Mouse (Mus musculus): ENCODE data around the gene Smim22. TPM values are rescaled to one million over a fixed set of nuclear protein-coding genes. Genes with fewer than 3 reads are reported as not detected.

The Smim22 gene
- total and polyA plus RNA-seq, 3 experiments, result not detected

DNA sequence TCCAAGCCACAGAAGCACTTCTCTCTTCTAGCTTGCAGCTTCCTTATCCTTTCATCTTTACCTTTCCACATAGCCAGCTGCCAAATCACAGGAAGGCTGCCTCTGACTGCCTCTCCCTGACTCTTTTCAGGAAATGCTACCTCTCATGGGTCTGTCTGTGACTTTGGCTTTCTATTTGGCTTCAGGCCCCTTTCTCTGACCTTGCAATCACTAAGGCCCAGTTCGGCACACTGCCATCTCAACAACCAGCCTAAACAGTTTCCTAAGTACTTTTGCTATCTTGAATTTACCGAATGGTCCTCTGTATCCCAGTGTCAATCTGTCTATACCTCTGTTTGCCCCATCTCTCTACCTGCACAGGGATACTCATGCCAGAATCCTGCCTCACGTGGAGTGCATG is 28.5 kb downstream of the Smim22 start:
- Histone ChIP-seq H3K27ac (ENCODE audit: control insufficient read depth, low read depth, low read length) (no peak overlapping the region), H3K9me3 (replicated peaks; ENCODE audit: insufficient read depth, low read length) (no peaks in the 10 kb centered on the region), H3K9ac (ENCODE audit: control insufficient read depth, low read depth, low read length, poor library complexity, severe bottlenecking) (no peak overlapping the region), H3K4me3 (ENCODE audit: control insufficient read depth in 1 of 2, insufficient read depth in 1 of 2, low read depth in 2 of 2, low read length in 2 of 2) (no peak overlapping the region), H3K36me3 (ENCODE audit: control insufficient read depth in 1 of 2, insufficient read depth in 2 of 2, low read length in 2 of 2) (peaks cover 10 to 50% of the 10 kb centered on the region in 2 experiments), H3K4me1 (ENCODE audit: control insufficient read depth in 1 of 2, insufficient read depth in 2 of 2, low read length in 2 of 2) (peaks cover 3 to 9% of the 10 kb centered on the region in 2 experiments), H3K27me3 (ENCODE audit: control insufficient read depth in 1 of 2, insufficient read depth in 2 of 2, low read length in 2 of 2) (no peaks in the 10 kb centered on the region), H3K79me2 (ENCODE audit: control insufficient read depth, insufficient read depth, low read length, poor library complexity) (no peaks in the 10 kb centered on the region)
- DNase-seq (ENCODE audit: low read depth, low spot score), result no peak
- TF ChIP-seq CHD1 (IDR thresholded peaks at IDR 0.05; ENCODE audit: low read depth, low read length) (no peak), EP300 (IDR thresholded peaks at IDR 0.05; ENCODE audit: low read depth in 1 of 2, low read length in 2 of 2) (no peak), POLR2AphosphoS2 (IDR thresholded peaks at IDR 0.05; ENCODE audit: low read length) (no peak), POLR2A (IDR thresholded peaks at IDR 0.05; ENCODE audit: control insufficient read depth in 1 of 2, insufficient read depth in 1 of 2, low read depth in 1 of 2, low read length in 2 of 2, poor library complexity in 1 of 2) (no peak), TAL1 (IDR thresholded peaks at IDR 0.05; ENCODE audit: low read length) (no peak), RAD21 (IDR thresholded peaks at IDR 0.05; ENCODE audit: low read depth, low read length) (no peak), BHLHE40 (IDR thresholded peaks at IDR 0.05; ENCODE audit: borderline replicate concordance, low read depth, low read length) (no peak), CTCF (IDR thresholded peaks at IDR 0.05 in 2 of 3, conservative IDR thresholded peaks at IDR 0.05 in 1 of 3; ENCODE audit: control insufficient read depth in 1 of 3, insufficient read depth in 1 of 3, low read depth in 2 of 3, low read length in 3 of 3, poor library complexity in 1 of 3, severe bottlenecking in 1 of 3) (no peak), E2F4 (IDR thresholded peaks at IDR 0.05; ENCODE audit: borderline replicate concordance, low read depth, low read length) (no peak), GATA1 (IDR thresholded peaks at IDR 0.05; ENCODE audit: low read depth, low read length) (no peak)

DNA sequence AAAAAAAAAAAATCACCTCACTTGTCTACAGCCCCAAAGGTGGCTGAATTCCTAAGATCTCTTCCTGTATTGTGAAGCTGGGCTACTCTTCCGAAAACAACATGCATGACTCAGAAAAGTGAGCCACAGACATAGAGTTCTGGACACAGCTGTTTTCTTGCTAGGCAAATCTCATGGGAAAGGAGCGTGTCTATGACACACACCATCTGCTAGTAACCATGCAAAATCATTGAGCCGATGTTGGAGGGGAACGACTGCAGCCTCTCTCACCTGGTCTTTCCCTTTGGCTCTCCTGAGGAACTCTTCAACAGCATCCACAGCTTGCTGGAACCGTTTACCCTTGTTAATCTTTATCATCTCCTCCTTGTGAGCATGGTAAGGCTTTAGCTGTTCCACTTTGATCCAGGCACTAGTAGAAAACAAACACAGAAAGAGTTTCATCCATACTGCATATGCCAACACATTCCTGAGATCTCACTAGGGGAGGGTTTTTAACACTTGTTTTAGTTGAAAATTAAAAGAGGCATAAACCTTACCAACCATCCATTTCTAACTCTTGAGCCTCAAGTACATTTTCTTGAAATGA is 29.7 kb downstream of the Smim22 start:
- Histone ChIP-seq H3K27ac (ENCODE audit: control insufficient read depth, low read depth, low read length) (no peak overlapping the region), H3K27me3 (ENCODE audit: control insufficient read depth in 1 of 2, insufficient read depth in 2 of 2, low read length in 2 of 2) (no peaks in the 10 kb centered on the region), H3K36me3 (ENCODE audit: control insufficient read depth in 1 of 2, insufficient read depth in 2 of 2, low read length in 2 of 2) (peaks cover 10 to 47% of the 10 kb centered on the region in 2 experiments), H3K4me1 (ENCODE audit: control insufficient read depth in 1 of 2, insufficient read depth in 2 of 2, low read length in 2 of 2) (peaks cover 3 to 9% of the 10 kb centered on the region in 2 experiments), H3K4me3 (ENCODE audit: control insufficient read depth in 1 of 2, insufficient read depth in 1 of 2, low read depth in 2 of 2, low read length in 2 of 2) (no peak overlapping the region), H3K79me2 (ENCODE audit: control insufficient read depth, insufficient read depth, low read length, poor library complexity) (no peaks in the 10 kb centered on the region), H3K9ac (ENCODE audit: control insufficient read depth, low read depth, low read length, poor library complexity, severe bottlenecking) (no peak overlapping the region), H3K9me3 (replicated peaks; ENCODE audit: insufficient read depth, low read length) (no peaks in the 10 kb centered on the region)
- TF ChIP-seq MEF2A (IDR thresholded peaks at IDR 0.05; ENCODE audit: extremely low read depth, insufficient replicate concordance, low read depth, low read length, poor library complexity, severe bottlenecking) (no peak), MXI1 (IDR thresholded peaks at IDR 0.05; ENCODE audit: low read depth, low read length) (no peak), MYB (IDR thresholded peaks at IDR 0.05; ENCODE audit: low read depth, low read length) (no peak), GATA1 (IDR thresholded peaks at IDR 0.05; ENCODE audit: low read depth, low read length) (no peak), ETS1 (IDR thresholded peaks at IDR 0.05; ENCODE audit: low read depth, low read length) (no peak), MAFK (IDR thresholded peaks at IDR 0.05; ENCODE audit: borderline replicate concordance, low read depth, low read length) (no peak), ZKSCAN1 (IDR thresholded peaks at IDR 0.05; ENCODE audit: low read depth, low read length) (no peak), MAZ (IDR thresholded peaks at IDR 0.05; ENCODE audit: low read depth, low read length) (no peak), E2F4 (IDR thresholded peaks at IDR 0.05; ENCODE audit: borderline replicate concordance, low read depth, low read length) (no peak), SIN3A (IDR thresholded peaks at IDR 0.05; ENCODE audit: low read length) (no peak), NRF1 (IDR thresholded peaks at IDR 0.05; ENCODE audit: insufficient read depth, low read depth, low read length, poor library complexity, severe bottlenecking) (no peak), ELF1 (IDR thresholded peaks at IDR 0.05; ENCODE audit: low read depth, low read length) (no peak), MYC (IDR thresholded peaks at IDR 0.05; ENCODE audit: low read depth, low read length) (no peak), CHD1 (IDR thresholded peaks at IDR 0.05; ENCODE audit: low read depth, low read length) (no peak), POLR2AphosphoS5 (IDR thresholded peaks at IDR 0.05; ENCODE audit: borderline replicate concordance, low read depth, low read length) (no peak), TCF12 (IDR thresholded peaks at IDR 0.05; ENCODE audit: low read depth, low read length) (no peak), USF2 (IDR thresholded peaks at IDR 0.05; ENCODE audit: borderline replicate concordance in 1 of 2, insufficient read depth in 1 of 2, low read depth in 1 of 2, low read length in 2 of 2) (no peak)
- no peak for DNase-seq (ENCODE audit: low read depth, low spot score)

Measured in MEL (cell line).